Mouse (Mus musculus) liver, adult 2 months (tissue): ENCODE measurements around the gene Gm13128. TPM values are rescaled to one million over a fixed set of nuclear protein-coding genes. Genes with fewer than 3 reads are reported as not detected.

ENCODE experiments used
- DNase-seq: peaks from one replicate; pipeline ENCODE4 v3.0.0-alpha.2; 2011; ENCODE audit warnings: low read depth, low spot score; ENCODE audit errors: extremely low read depth
- H3K27ac ChIP-seq: fragments of 200-500 bp; replicated peaks from 2 replicates; pipeline ENCODE4 v1.5.1; 2012; ENCODE audit warnings: low read depth, mild to moderate bottlenecking, control low read depth, inconsistent platforms, low read length; ENCODE audit not compliant: insufficient read depth
- H3K27me3 ChIP-seq: fragments of 200-500 bp; 2 replicates; pipeline ENCODE4 v1.6.1; 2012; ENCODE audit warnings: mild to moderate bottlenecking, moderate library complexity, low read length, inconsistent platforms; ENCODE audit not compliant: control insufficient read depth, insufficient read depth
- H3K36me3 ChIP-seq: fragments of 200-500 bp; 2 replicates; pipeline ENCODE4 v1.6.1; 2012; ENCODE audit warnings: low read length, inconsistent platforms; ENCODE audit not compliant: control insufficient read depth, insufficient read depth
- H3K4me1 ChIP-seq: fragments of 200-500 bp; 2 replicates; pipeline ENCODE4 v1.6.1; 2011; ENCODE audit warnings: low read length; ENCODE audit not compliant: control insufficient read depth, insufficient read depth
- H3K4me3 ChIP-seq: fragments of 200-500 bp; 2 replicates; pipeline ENCODE4 v1.5.1; 2011; ENCODE audit warnings: low read depth, mild to moderate bottlenecking, control low read depth, low read length, moderate library complexity; ENCODE audit not compliant: insufficient read depth
- H3K79me2 ChIP-seq: fragments of 200-500 bp; 2 replicates; pipeline ENCODE4 v1.6.1; 2012; ENCODE audit warnings: inconsistent platforms, mild to moderate bottlenecking, low read length, moderate library complexity; ENCODE audit not compliant: control insufficient read depth, insufficient read depth
- H3K9ac ChIP-seq: fragments of 200-500 bp; 2 replicates; pipeline ENCODE4 v1.6.1; 2012; ENCODE audit warnings: low read depth, mild to moderate bottlenecking, control low read depth, inconsistent platforms, low read length
- CTCF ChIP-seq: fragments of 200-500 bp; IDR thresholded peaks from 2 replicates; pipeline ENCODE4 v1.5.1; 2011; ENCODE audit warnings: low read depth, low read length, control low read depth
- POLR2A ChIP-seq: fragments of 200-500 bp; IDR thresholded peaks from 2 replicates; pipeline ENCODE4 v1.6.1; 2011; ENCODE audit warnings: low read length, control low read depth; ENCODE audit not compliant: insufficient read depth; ENCODE audit errors: extremely low read depth
- WGBS: fragments of 180-500 bp; shearing (Covaris S2); methylation state at CpG from one replicate; pipeline ENCODE4 v1.1.7; 2018; 5-methylcytosine and 5-hydroxymethylcytosine counted together
- polyA plus RNA-seq: library from polyadenylated mRNA; depleted of rRNA; stranded (reverse); fragments of >200 nt; gene quantifications from 2 replicates; pipeline ENCODE4 v1.2.3, GENCODE M21; 2012; rRNA removed
- total RNA-seq: library from RNA; depleted of rRNA; stranded (reverse); fragments of >200 nt; gene quantifications from 2 replicates; pipeline ENCODE4 v1.2.3, GENCODE M21; 2014; rRNA removed

The Gm13128 gene
- total and polyA plus RNA-seq, 2 experiments: not detected

DNA sequence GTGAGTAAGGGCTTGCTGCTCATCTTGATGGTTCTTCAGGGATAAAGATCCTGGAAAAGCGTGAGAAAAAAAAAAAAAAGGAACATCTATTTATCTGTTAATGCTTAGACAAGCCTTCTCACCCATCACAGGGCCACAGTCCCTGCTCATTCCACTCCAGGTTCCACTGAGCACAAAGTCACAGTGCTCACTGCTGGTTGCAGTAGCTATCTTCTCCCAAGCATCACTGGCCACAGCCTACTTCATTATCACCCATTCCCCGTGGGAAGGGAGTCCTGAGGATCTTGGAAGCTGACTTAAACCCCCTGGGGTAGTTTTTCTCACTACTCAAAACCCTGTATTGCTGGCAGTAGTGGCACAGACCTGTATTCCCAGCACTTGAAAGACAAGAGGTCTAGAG lies 47.9 kb downstream of the Gm13128 start, which contains the start of gene Pramef20:
TSS of gene Pramef20 (minus strand) at position 23 of the 400 bp plus-strand sequence.
- Histone ChIP-seq H3K27ac (no peak within 1 kb of the TSS), H3K4me3 (no peak within 1 kb of the TSS), H3K79me2 (no peaks in the 10 kb centered on the region), H3K4me1 (no peaks in the 10 kb centered on the region), H3K36me3 (no peaks in the 10 kb centered on the region), H3K9ac (no peak within 1 kb of the TSS), H3K27me3 (no peaks in the 10 kb centered on the region)
- TF ChIP-seq CTCF (no peak), POLR2A (no peak)
- no peak for DNase-seq
- WGBS: 37% methylated on average over 2 of the region's 2 CpGs

Other genes with a start within 250 kb of the Gm13128 start
- gene Gm13102, start 223.8 kb upstream of the Gm13128 start, total RNA-seq: not detected in 2 replicates
- gene Gm13102, start 223.8 kb upstream of the Gm13128 start, polyA plus RNA-seq: not detected in 2 replicates
- gene Oog3, start 167.6 kb upstream of the Gm13128 start, total RNA-seq: not detected in 2 replicates
- not detected in 2 replicates for gene Oog3, start 167.6 kb upstream of the Gm13128 start, polyA plus RNA-seq
- not detected in 2 replicates for gene Oog2, start 139.5 kb upstream of the Gm13128 start, total RNA-seq
- gene Oog2, start 139.5 kb upstream of the Gm13128 start, polyA plus RNA-seq: not detected in 2 replicates
- not detected in 2 replicates for gene C87977, start 116.9 kb upstream of the Gm13128 start, total RNA-seq
- gene C87977, start 116.9 kb upstream of the Gm13128 start, polyA plus RNA-seq: not detected in 2 replicates
- gene Pramel5, start 49.8 kb upstream of the Gm13128 start, total RNA-seq: not detected in 2 replicates
- not detected in 2 replicates for gene Pramel5, start 49.8 kb upstream of the Gm13128 start, polyA plus RNA-seq
- gene Gm13119, start 27.7 kb downstream of the Gm13128 start, total RNA-seq: not detected in 2 replicates
- gene Gm13119, start 27.7 kb downstream of the Gm13128 start, polyA plus RNA-seq: not detected in 2 replicates
- not detected in 2 replicates for gene Pramef20, start 47.7 kb downstream of the Gm13128 start, total RNA-seq
- gene Pramef20, start 47.7 kb downstream of the Gm13128 start, polyA plus RNA-seq: not detected in 2 replicates
- gene Pramef12, start 78.2 kb downstream of the Gm13128 start, total RNA-seq: not detected in 2 replicates
- not detected in 2 replicates for gene Pramef12, start 78.2 kb downstream of the Gm13128 start, polyA plus RNA-seq
- gene 1700012P22Rik, start 108.5 kb downstream of the Gm13128 start, total RNA-seq: not detected in 2 replicates
- gene 1700012P22Rik, start 108.5 kb downstream of the Gm13128 start, polyA plus RNA-seq: not detected in 2 replicates
- not detected in 2 replicates for gene Gm9944, start 123.1 kb downstream of the Gm13128 start, total RNA-seq
- gene Gm9944, start 123.1 kb downstream of the Gm13128 start, polyA plus RNA-seq: not detected in 2 replicates
- gene Aadacl3, start 133.5 kb downstream of the Gm13128 start, total RNA-seq: not detected in 2 replicates
- gene Aadacl3, start 133.5 kb downstream of the Gm13128 start, polyA plus RNA-seq: not detected in 2 replicates
- not detected in 2 replicates for gene 9430007A20Rik, start 189.6 kb downstream of the Gm13128 start, total RNA-seq
- gene 9430007A20Rik, start 189.6 kb downstream of the Gm13128 start, polyA plus RNA-seq: not detected in 2 replicates
- not detected in 2 replicates for gene Gm13124, start 234.9 kb downstream of the Gm13128 start, total RNA-seq
- not detected in 2 replicates for gene Gm13124, start 234.9 kb downstream of the Gm13128 start, polyA plus RNA-seq